Mouse (Mus musculus) left cerebral cortex, postnatal 36 days (tissue): ENCODE measurements at regions not wholly inside any gene's neighbourhood (a gene's known extent, or its start where the extent isn't known, plus 50 kb on each side); places are given as distances from the start of the nearest gene placed in this dataset.
"Not testable (repeated sequence)": the region's sequence is repeated elsewhere in the genome, so short reads cannot be mapped to it uniquely, and the experiment has no call there.

Experiments used
- DNase-seq, 2 experiments: peaks; one replicate each; pipeline ENCODE4 v3.0.0; 2021 to 2022; ENCODE audit warnings: low spot score in 2 of 2, mixed read lengths in 1 of 2
- intact Hi-C: fragments of 180-260 bp; cut with DNase I; formaldehyde crosslinking; loops from one replicate; pipeline ENCODE4 v1.15.1; 2025

DNA sequence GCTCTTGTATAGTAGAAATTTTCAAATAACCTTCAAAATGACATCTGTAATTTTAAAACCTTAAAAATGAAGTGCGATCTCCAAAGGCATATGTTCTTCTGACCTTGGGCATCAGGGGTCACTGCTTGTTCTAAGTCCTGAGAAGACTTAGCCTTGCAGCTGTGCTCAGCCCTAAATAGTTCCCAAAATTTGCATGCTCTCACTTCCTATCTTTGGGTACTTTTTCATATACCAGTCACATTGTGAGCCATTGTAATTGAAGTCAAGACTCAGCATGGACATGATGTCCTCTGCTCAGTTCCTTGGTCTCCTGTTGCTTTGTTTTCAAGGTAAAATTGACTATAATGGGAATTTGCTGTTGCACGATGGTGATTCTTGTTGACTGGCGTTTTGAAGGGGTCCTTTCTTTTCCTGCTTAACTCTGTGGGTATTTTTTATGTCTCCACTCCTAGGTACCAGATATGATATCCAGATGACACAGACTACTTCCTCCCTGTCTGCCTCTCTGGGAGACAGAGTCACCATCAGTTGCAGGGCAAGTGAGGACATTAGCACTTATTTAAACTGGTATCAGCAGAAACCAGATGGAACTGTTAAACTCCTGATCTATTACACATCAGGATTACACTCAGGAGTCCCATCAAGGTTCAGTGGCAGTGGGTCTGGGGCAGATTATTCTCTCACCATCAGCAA, 1144.6 kb upstream of the Tacstd2 start:
- DNase-seq: no peak
- intact Hi-C loops: no loop called here

DNA sequence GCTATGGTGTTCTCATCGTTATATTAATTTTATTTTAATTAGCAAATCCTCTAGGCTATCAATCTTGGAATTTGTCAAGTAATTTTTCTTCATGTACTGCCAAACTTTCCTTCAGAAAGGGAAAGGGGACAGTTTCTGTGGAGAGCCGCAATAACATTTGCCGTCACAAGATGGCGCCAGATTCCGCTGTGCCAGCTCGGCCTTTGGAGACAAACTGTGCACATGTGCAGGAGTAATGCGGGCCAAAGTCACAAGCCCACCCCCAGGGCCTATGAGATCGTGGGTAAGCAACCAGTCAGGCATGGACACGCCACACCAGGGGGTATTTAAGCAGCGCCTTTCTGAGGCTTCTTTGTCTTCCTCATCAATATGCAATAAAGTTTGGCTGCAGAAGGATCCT, 1132.8 kb upstream of the Tacstd2 start:
- peak; percentile 3 to 5 for DNase-seq
- intact Hi-C loops: not testable (repeated sequence)

DNA sequence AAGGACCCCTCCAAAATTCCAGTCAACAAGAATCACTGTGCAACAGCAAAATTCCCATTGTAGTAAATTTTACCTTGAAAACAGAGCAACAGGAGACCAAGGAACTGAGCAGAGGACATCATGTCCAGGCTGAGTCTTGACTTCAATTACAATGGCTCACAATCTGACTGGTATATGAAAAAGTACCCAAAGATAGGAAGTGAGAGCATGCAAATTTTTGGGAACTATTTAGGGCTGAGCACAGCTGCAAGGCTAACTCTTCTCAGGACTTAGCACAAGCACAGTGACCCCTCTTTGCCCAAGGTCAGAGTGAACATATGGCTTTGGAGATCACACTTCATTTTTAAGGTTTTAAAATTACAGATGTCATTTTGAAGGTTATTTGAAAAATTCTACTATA, 1096.7 kb upstream of the Tacstd2 start:
- intact Hi-C loops: not testable (repeated sequence)

DNA sequence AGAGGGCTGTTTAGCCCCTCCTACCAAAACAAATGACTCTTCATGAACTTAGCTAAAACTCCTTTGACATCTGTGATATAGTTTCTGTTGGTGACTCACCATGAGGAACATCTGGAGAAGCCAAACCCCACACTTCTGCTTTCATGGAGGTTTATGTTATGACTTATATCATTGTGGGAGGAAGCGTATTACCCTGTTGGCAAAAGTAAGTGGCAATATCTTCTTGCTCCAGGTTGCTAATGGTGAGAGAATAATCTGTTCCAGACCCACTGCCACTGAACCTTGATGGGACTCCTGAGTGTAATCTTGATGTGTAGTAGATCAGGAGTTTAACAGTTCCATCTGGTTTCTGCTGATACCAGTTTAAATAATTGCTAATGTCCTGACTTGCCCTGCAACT, 1096.2 kb upstream of the Tacstd2 start:
- intact Hi-C loops: no loop called here
- no peak for DNase-seq

More for the DNA sequence above, 1096.7 kb upstream of the Tacstd2 start:
- not testable (repeated sequence) for DNase-seq

DNA sequence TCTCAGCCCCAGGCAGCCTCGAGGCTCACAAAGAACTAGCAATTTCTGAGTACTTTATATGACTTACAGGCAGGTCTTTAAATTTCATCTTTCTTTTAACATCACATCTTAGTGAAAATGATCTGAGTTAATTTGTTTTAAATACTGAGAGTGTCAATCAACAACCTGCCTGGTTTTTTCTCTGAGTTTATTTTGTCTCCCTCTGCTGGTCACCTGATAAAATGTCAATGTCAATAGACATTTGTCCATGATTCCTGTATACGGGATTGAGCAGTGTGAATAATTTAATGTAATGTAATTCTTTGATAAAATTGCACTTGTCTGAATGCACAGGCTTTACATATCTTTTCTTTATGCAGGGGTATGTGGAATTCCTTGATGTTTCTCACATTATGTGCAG, 1070.4 kb upstream of the Tacstd2 start:
- intact Hi-C loops: no loop called here
- DNase-seq: no peak
